Mouse (Mus musculus): Measurements from ENCODE around the gene Fhod1. TPM values are rescaled to one million over a fixed set of nuclear protein-coding genes. Genes with fewer than 3 reads are reported as not detected.
A peak's percentile ranks its signal among the peaks of the same experiment; 100 is the strongest.

Fhod1 gene
- polyA plus RNA-seq, 1 experiment from 2014 or later = 2.2 TPM

- no peaks in the 10 kb centered on the region for H3K4me1 ChIP-seq (replicated peaks; ENCODE audit: control insufficient read depth, insufficient read depth, low read length)
- H3K27me3 ChIP-seq (ENCODE audit: control insufficient read depth, insufficient read depth, low read length) = no peaks in the 10 kb centered on the region
- WGBS = 88% methylated on average over 4 of the region's 4 CpGs
- H3K27ac ChIP-seq (ENCODE audit: low read depth, low read length) = no peak overlapping the region
- no peak overlapping the region for H3K4me3 ChIP-seq (ENCODE audit: low read depth, low read length)
- H3K9me3 ChIP-seq (ENCODE audit: control insufficient read depth, low read length) = no peaks in the 10 kb centered on the region
- DNase-seq (ENCODE audit: low spot score) (no peak), ATAC-seq (replicated peaks; ENCODE audit: low FRiP score) (no peak)
- no peak overlapping the region for H3K9ac ChIP-seq (ENCODE audit: low read length)
- H3K4me2 ChIP-seq (ENCODE audit: low read depth, low read length, severe bottlenecking) = no peak overlapping the region
- no peaks in the 10 kb centered on the region; the same call in 1 of the 2 replicates for H3K36me3 ChIP-seq (ENCODE audit: control insufficient read depth, insufficient read depth, low read length)
These were observed 29.8 kb downstream of the Fhod1 start for GRCm38 (mm10) chr8:105317941-105318340.

GRCm38 (mm10) chr8:105315073-105315769, 32.5 kb downstream of the Fhod1 start:
- Histone ChIP-seq H3K9ac (ENCODE audit: low read length) (no peak overlapping the region), H3K27me3 (ENCODE audit: control insufficient read depth, insufficient read depth, low read length) (no peaks in the 10 kb centered on the region), H3K36me3 (ENCODE audit: control insufficient read depth, insufficient read depth, low read length) (no peaks in the 10 kb centered on the region; the same call in 1 of the 2 replicates), H3K4me2 (ENCODE audit: low read depth, low read length, severe bottlenecking) (no peak overlapping the region), H3K27ac (ENCODE audit: low read depth, low read length) (no peak overlapping the region), H3K9me3 (ENCODE audit: control insufficient read depth, low read length) (no peaks in the 10 kb centered on the region), H3K4me3 (ENCODE audit: low read depth, low read length) (no peak overlapping the region), H3K4me1 (replicated peaks; ENCODE audit: control insufficient read depth, insufficient read depth, low read length) (no peaks in the 10 kb centered on the region)
- ATAC-seq (replicated peaks; ENCODE audit: low FRiP score) = no peak
- WGBS = 93% methylated on average over 18 of the region's 18 CpGs
- no peak for DNase-seq (ENCODE audit: low spot score)

GRCm38 (mm10) chr8:105313622-105314402, 33.9 kb downstream of the Fhod1 start:
- Histone ChIP-seq H3K9ac (ENCODE audit: low read length) (no peak overlapping the region), H3K4me3 (ENCODE audit: low read depth, low read length) (no peak overlapping the region), H3K27ac (ENCODE audit: low read depth, low read length) (no peak overlapping the region), H3K36me3 (ENCODE audit: control insufficient read depth, insufficient read depth, low read length) (no peaks in the 10 kb centered on the region; the same call in 1 of the 2 replicates), H3K4me2 (ENCODE audit: low read depth, low read length, severe bottlenecking) (no peak overlapping the region), H3K9me3 (ENCODE audit: control insufficient read depth, low read length) (no peaks in the 10 kb centered on the region), H3K27me3 (ENCODE audit: control insufficient read depth, insufficient read depth, low read length) (no peaks in the 10 kb centered on the region), H3K4me1 (replicated peaks; ENCODE audit: control insufficient read depth, insufficient read depth, low read length) (no peaks in the 10 kb centered on the region)
- WGBS = 80% methylated on average over 9 of the region's 9 CpGs
- DNase-seq (ENCODE audit: low spot score) (no peak), ATAC-seq (replicated peaks; ENCODE audit: low FRiP score) (peak; percentile 29; the same call in 1 of the 2 replicates)

GRCm38 (mm10) chr8:105312891-105313481, 34.8 kb downstream of the Fhod1 start:
- ATAC-seq (replicated peaks; ENCODE audit: low FRiP score) (no peak), DNase-seq (ENCODE audit: low spot score) (no peak)
- Histone ChIP-seq H3K4me1 (replicated peaks; ENCODE audit: control insufficient read depth, insufficient read depth, low read length) (no peaks in the 10 kb centered on the region), H3K27me3 (ENCODE audit: control insufficient read depth, insufficient read depth, low read length) (no peaks in the 10 kb centered on the region), H3K4me2 (ENCODE audit: low read depth, low read length, severe bottlenecking) (no peak overlapping the region), H3K36me3 (ENCODE audit: control insufficient read depth, insufficient read depth, low read length) (peaks cover under 1% of the 10 kb centered on the region; the same call in 1 of the 2 replicates), H3K4me3 (ENCODE audit: low read depth, low read length) (no peak overlapping the region), H3K27ac (ENCODE audit: low read depth, low read length) (no peak overlapping the region), H3K9me3 (ENCODE audit: control insufficient read depth, low read length) (no peaks in the 10 kb centered on the region), H3K9ac (ENCODE audit: low read length) (no peak overlapping the region)
- 84% methylated on average over 8 of the region's 8 CpGs for WGBS

GRCm38 (mm10) chr8:105311718-105312117, 36.0 kb downstream of the Fhod1 start:
- H3K4me1 ChIP-seq (replicated peaks; ENCODE audit: control insufficient read depth, insufficient read depth, low read length) = no peaks in the 10 kb centered on the region
- DNase-seq (ENCODE audit: low spot score) (no peak), ATAC-seq (replicated peaks; ENCODE audit: low FRiP score) (no peak)
- H3K9me3 ChIP-seq (ENCODE audit: control insufficient read depth, low read length) = no peaks in the 10 kb centered on the region
- no peaks in the 10 kb centered on the region for H3K27me3 ChIP-seq (ENCODE audit: control insufficient read depth, insufficient read depth, low read length)
- H3K4me2 ChIP-seq (ENCODE audit: low read depth, low read length, severe bottlenecking) = no peak overlapping the region
- peaks cover 3% of the 10 kb centered on the region for H3K36me3 ChIP-seq (ENCODE audit: control insufficient read depth, insufficient read depth, low read length)
- no peak overlapping the region for H3K4me3 ChIP-seq (ENCODE audit: low read depth, low read length)
- no peak overlapping the region for H3K27ac ChIP-seq (ENCODE audit: low read depth, low read length)
- no peak overlapping the region for H3K9ac ChIP-seq (ENCODE audit: low read length)
- 90% methylated on average over 1 of the region's 1 CpGs for WGBS

- Histone ChIP-seq H3K36me3 (ENCODE audit: control insufficient read depth, insufficient read depth, low read length) (peaks cover 5% of the 10 kb centered on the region), H3K27ac (ENCODE audit: low read depth, low read length) (no peak overlapping the region), H3K4me1 (replicated peaks; ENCODE audit: control insufficient read depth, insufficient read depth, low read length) (peaks cover 5% of the 10 kb centered on the region), H3K27me3 (ENCODE audit: control insufficient read depth, insufficient read depth, low read length) (no peaks in the 10 kb centered on the region), H3K4me3 (ENCODE audit: low read depth, low read length) (no peak overlapping the region), H3K9ac (ENCODE audit: low read length) (no peak overlapping the region), H3K4me2 (ENCODE audit: low read depth, low read length, severe bottlenecking) (no peak overlapping the region), H3K9me3 (ENCODE audit: control insufficient read depth, low read length) (no peaks in the 10 kb centered on the region)
- ATAC-seq (replicated peaks; ENCODE audit: low FRiP score) (no peak), DNase-seq (ENCODE audit: low spot score) (no peak)
- 82% methylated on average over 8 of the region's 8 CpGs for WGBS
These were observed 37.6 kb downstream of the Fhod1 start for GRCm38 (mm10) chr8:105310118-105310517.

GRCm38 (mm10) chr8:105309142-105309847, 38.5 kb downstream of the Fhod1 start:
- Histone ChIP-seq H3K9ac (ENCODE audit: low read length) (no peak overlapping the region), H3K4me1 (replicated peaks; ENCODE audit: control insufficient read depth, insufficient read depth, low read length) (peaks cover 5% of the 10 kb centered on the region), H3K27me3 (ENCODE audit: control insufficient read depth, insufficient read depth, low read length) (no peaks in the 10 kb centered on the region), H3K9me3 (ENCODE audit: control insufficient read depth, low read length) (no peaks in the 10 kb centered on the region), H3K27ac (ENCODE audit: low read depth, low read length) (no peak overlapping the region), H3K4me3 (ENCODE audit: low read depth, low read length) (no peak overlapping the region), H3K36me3 (ENCODE audit: control insufficient read depth, insufficient read depth, low read length) (peaks cover 5% of the 10 kb centered on the region), H3K4me2 (ENCODE audit: low read depth, low read length, severe bottlenecking) (no peak overlapping the region)
- ATAC-seq (replicated peaks; ENCODE audit: low FRiP score) (no peak), DNase-seq (ENCODE audit: low spot score) (no peak)
- 77% methylated on average over 15 of the region's 15 CpGs for WGBS

GRCm38 (mm10) chr8:105308428-105308827, 39.3 kb downstream of the Fhod1 start:
- Histone ChIP-seq H3K27ac (ENCODE audit: low read depth, low read length) (no peak overlapping the region), H3K27me3 (ENCODE audit: control insufficient read depth, insufficient read depth, low read length) (no peaks in the 10 kb centered on the region), H3K36me3 (ENCODE audit: control insufficient read depth, insufficient read depth, low read length) (peaks cover 5% of the 10 kb centered on the region), H3K4me1 (replicated peaks; ENCODE audit: control insufficient read depth, insufficient read depth, low read length) (peaks cover 5% of the 10 kb centered on the region), H3K4me2 (ENCODE audit: low read depth, low read length, severe bottlenecking) (no peak overlapping the region), H3K4me3 (ENCODE audit: low read depth, low read length) (no peak overlapping the region), H3K9me3 (ENCODE audit: control insufficient read depth, low read length) (no peaks in the 10 kb centered on the region), H3K9ac (ENCODE audit: low read length) (no peak overlapping the region)
- ATAC-seq (replicated peaks; ENCODE audit: low FRiP score) = no peak
- DNase-seq (ENCODE audit: low spot score) = no peak
- WGBS = 96% methylated on average over 10 of the region's 10 CpGs
